Mouse (Mus musculus): ENCODE results near the gene Ypel2. TPM values are rescaled to one million over a fixed set of nuclear protein-coding genes. Genes with fewer than 3 reads are reported as not detected.
A peak's percentile ranks its signal among the peaks of the same experiment; 100 is the strongest.

Ypel2 gene
- polyA plus RNA-seq, 2 experiments: 6.8 to 9.2 TPM

GRCm38 (mm10) chr11:86954616-86955270, 38.8 kb downstream of the Ypel2 start:
- Histone ChIP-seq H3K36me3 (ENCODE audit: control insufficient read depth, insufficient read depth, low read length) (peaks cover 8% of the 10 kb centered on the region; the same call in 1 of the 2 replicates), H3K27ac (replicated peaks; ENCODE audit: low read depth, low read length) (no peak overlapping the region), H3K4me1 (ENCODE audit: control insufficient read depth, insufficient read depth, low read length) (peaks cover 36% of the 10 kb centered on the region), H3K4me3 (replicated peaks; ENCODE audit: low read length) (no peak overlapping the region), H3K27me3 (ENCODE audit: control insufficient read depth, insufficient read depth, low read length) (no peaks in the 10 kb centered on the region), H3K9ac (ENCODE audit: low read depth, low read length, severe bottlenecking) (no peak overlapping the region), H3K4me2 (replicated peaks; ENCODE audit: low read depth, low read length, severe bottlenecking) (no peak overlapping the region), H3K9me3 (ENCODE audit: control insufficient read depth, low read length) (no peaks in the 10 kb centered on the region)
- TF ChIP-seq POLR2A (IDR thresholded peaks at IDR 0.05; ENCODE audit: borderline replicate concordance, extremely low read depth, insufficient read depth, insufficient read length): no peak
- no peak for ATAC-seq (ENCODE audit: low FRiP score, low read depth)
- 72% methylated on average over 15 of the region's 15 CpGs for WGBS
- DNase-seq (ENCODE audit: low spot score): no peak

DNA sequence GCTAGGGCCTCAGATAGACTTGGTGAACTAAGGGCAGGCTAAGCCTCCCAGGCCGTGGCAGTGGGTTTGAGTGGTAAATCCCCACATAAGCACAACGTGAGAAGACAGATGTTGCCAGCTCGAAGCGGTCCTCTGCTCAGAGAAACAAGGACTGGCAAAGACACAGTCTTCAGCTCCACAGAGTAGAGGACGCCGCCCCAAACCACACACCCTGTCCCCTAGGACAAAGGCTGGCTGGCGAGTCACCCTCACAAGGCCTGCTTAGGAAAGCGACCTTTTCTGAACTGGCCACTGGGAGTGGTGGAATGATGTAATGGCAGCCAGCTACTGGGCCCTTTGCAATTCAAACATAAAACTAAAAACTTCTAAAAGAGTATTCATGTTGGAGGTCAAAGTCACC, 40.4 kb downstream of the Ypel2 start:
- no peak overlapping the region for H3K9ac ChIP-seq (ENCODE audit: low read depth, low read length, severe bottlenecking)
- 80% methylated on average over 8 of the region's 8 CpGs for WGBS
- no peaks in the 10 kb centered on the region for H3K9me3 ChIP-seq (ENCODE audit: control insufficient read depth, low read length)
- no peak for ATAC-seq (ENCODE audit: low FRiP score, low read depth)
- no peak overlapping the region for H3K4me3 ChIP-seq (replicated peaks; ENCODE audit: low read length)
- no peak overlapping the region for H3K4me2 ChIP-seq (replicated peaks; ENCODE audit: low read depth, low read length, severe bottlenecking)
- no peaks in the 10 kb centered on the region for H3K27me3 ChIP-seq (ENCODE audit: control insufficient read depth, insufficient read depth, low read length)
- TF ChIP-seq POLR2A (IDR thresholded peaks at IDR 0.05; ENCODE audit: borderline replicate concordance, extremely low read depth, insufficient read depth, insufficient read length): no peak
- no peak overlapping the region for H3K27ac ChIP-seq (replicated peaks; ENCODE audit: low read depth, low read length)
- H3K36me3 ChIP-seq (ENCODE audit: control insufficient read depth, insufficient read depth, low read length): peaks cover 12% of the 10 kb centered on the region; the same call in 1 of the 2 replicates
- DNase-seq (ENCODE audit: low spot score): no peak
- H3K4me1 ChIP-seq (ENCODE audit: control insufficient read depth, insufficient read depth, low read length): peaks cover 20% of the 10 kb centered on the region

GRCm38 (mm10) chr11:86952659-86953058, 40.8 kb downstream of the Ypel2 start:
- Histone ChIP-seq H3K4me3 (replicated peaks; ENCODE audit: low read length) (no peak overlapping the region), H3K4me2 (replicated peaks; ENCODE audit: low read depth, low read length, severe bottlenecking) (no peak overlapping the region), H3K36me3 (ENCODE audit: control insufficient read depth, insufficient read depth, low read length) (peaks cover 7% of the 10 kb centered on the region; the same call in 1 of the 2 replicates), H3K4me1 (ENCODE audit: control insufficient read depth, insufficient read depth, low read length) (peaks cover 16% of the 10 kb centered on the region), H3K9me3 (ENCODE audit: control insufficient read depth, low read length) (no peaks in the 10 kb centered on the region), H3K27ac (replicated peaks; ENCODE audit: low read depth, low read length) (no peak overlapping the region), H3K27me3 (ENCODE audit: control insufficient read depth, insufficient read depth, low read length) (no peaks in the 10 kb centered on the region), H3K9ac (ENCODE audit: low read depth, low read length, severe bottlenecking) (no peak overlapping the region)
- ATAC-seq (ENCODE audit: low FRiP score, low read depth) (no peak), DNase-seq (ENCODE audit: low spot score) (no peak)
- no peak for TF ChIP-seq POLR2A (IDR thresholded peaks at IDR 0.05; ENCODE audit: borderline replicate concordance, extremely low read depth, insufficient read depth, insufficient read length)
- 91% methylated on average over 2 of the region's 2 CpGs for WGBS

- H3K27ac ChIP-seq (replicated peaks; ENCODE audit: low read depth, low read length): no peak overlapping the region
Measured at GRCm38 (mm10) chr11:86951672-86952071, 41.8 kb downstream of the Ypel2 start.

GRCm38 (mm10) chr11:86950491-86950890, 43.0 kb downstream of the Ypel2 start:
- Histone ChIP-seq H3K4me1 (ENCODE audit: control insufficient read depth, insufficient read depth, low read length) (peaks cover 6% of the 10 kb centered on the region), H3K36me3 (ENCODE audit: control insufficient read depth, insufficient read depth, low read length) (peaks cover 10% of the 10 kb centered on the region; the same call in 1 of the 2 replicates), H3K4me3 (replicated peaks; ENCODE audit: low read length) (no peak overlapping the region), H3K9ac (ENCODE audit: low read depth, low read length, severe bottlenecking) (no peak overlapping the region), H3K27me3 (ENCODE audit: control insufficient read depth, insufficient read depth, low read length) (no peaks in the 10 kb centered on the region), H3K9me3 (ENCODE audit: control insufficient read depth, low read length) (no peaks in the 10 kb centered on the region), H3K27ac (replicated peaks; ENCODE audit: low read depth, low read length) (peak overlapping the region; percentile 81), H3K4me2 (replicated peaks; ENCODE audit: low read depth, low read length, severe bottlenecking) (no peak overlapping the region)
- 51% methylated on average over 3 of the region's 3 CpGs for WGBS
- TF ChIP-seq POLR2A (IDR thresholded peaks at IDR 0.05; ENCODE audit: borderline replicate concordance, extremely low read depth, insufficient read depth, insufficient read length): no peak
- ATAC-seq (ENCODE audit: low FRiP score, low read depth): no peak
- DNase-seq (ENCODE audit: low spot score): no peak

More at GRCm38 (mm10) chr11:86951672-86952071, 41.8 kb downstream of the Ypel2 start:
- no peak for TF ChIP-seq POLR2A (IDR thresholded peaks at IDR 0.05; ENCODE audit: borderline replicate concordance, extremely low read depth, insufficient read depth, insufficient read length)
- ATAC-seq (ENCODE audit: low FRiP score, low read depth): no peak
- H3K4me1 ChIP-seq (ENCODE audit: control insufficient read depth, insufficient read depth, low read length): peaks cover 12% of the 10 kb centered on the region
- H3K4me2 ChIP-seq (replicated peaks; ENCODE audit: low read depth, low read length, severe bottlenecking): no peak overlapping the region
- no peak overlapping the region for H3K9ac ChIP-seq (ENCODE audit: low read depth, low read length, severe bottlenecking)
- no peak overlapping the region for H3K4me3 ChIP-seq (replicated peaks; ENCODE audit: low read length)
- H3K9me3 ChIP-seq (ENCODE audit: control insufficient read depth, low read length): no peaks in the 10 kb centered on the region
- H3K27me3 ChIP-seq (ENCODE audit: control insufficient read depth, insufficient read depth, low read length): no peaks in the 10 kb centered on the region
- peaks cover 7% of the 10 kb centered on the region; the same call in 1 of the 2 replicates for H3K36me3 ChIP-seq (ENCODE audit: control insufficient read depth, insufficient read depth, low read length)
- DNase-seq (ENCODE audit: low spot score): no peak
- 66% methylated on average over 8 of the region's 8 CpGs for WGBS

Measured in limb, embryonic 14.5 days (tissue).